Mouse (Mus musculus): ENCODE results near the gene Asb10. TPM values are rescaled to one million over a fixed set of nuclear protein-coding genes. Genes with fewer than 3 reads are reported as not detected.

Gene Asb10
- polyA plus RNA-seq, 1 experiment = 0.46 TPM

DNA sequence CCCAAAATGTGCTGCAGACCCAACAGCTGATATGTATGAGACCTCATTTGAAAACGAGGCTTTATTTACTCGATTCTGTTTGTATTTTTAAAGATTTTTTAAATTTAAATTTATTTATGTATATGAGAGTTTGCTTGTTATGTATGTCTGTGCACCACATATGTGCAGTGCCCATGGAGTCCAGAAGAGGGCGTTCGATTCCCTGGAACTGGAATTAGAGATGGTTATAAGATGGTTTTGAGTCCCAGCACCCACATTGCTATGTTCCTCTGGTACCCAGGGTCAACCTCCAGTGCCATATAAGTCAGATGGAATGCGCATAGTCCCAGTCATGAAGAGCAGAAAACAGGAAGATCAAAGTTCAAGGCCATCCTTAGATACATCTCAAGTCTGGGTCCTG, 6.5 kb downstream of the Asb10 start:
- no peak overlapping the region for H3K4me3 ChIP-seq (ENCODE audit: control insufficient read depth, low read depth, low read length)
- no peak for TF ChIP-seq CTCF (IDR thresholded peaks at IDR 0.05; ENCODE audit: control insufficient read depth, insufficient read depth, insufficient replicate concordance, low read depth, low read length)
- no peak for TF ChIP-seq POLR2A (IDR thresholded peaks at IDR 0.05; ENCODE audit: control insufficient read depth, low read depth, low read length)
- no peaks in the 10 kb centered on the region for H3K27me3 ChIP-seq (ENCODE audit: control insufficient read depth, insufficient read depth, low read length)
- H3K4me1 ChIP-seq (ENCODE audit: control insufficient read depth, insufficient read depth, low read length) = peaks cover 4% of the 10 kb centered on the region
- H3K36me3 ChIP-seq (ENCODE audit: control insufficient read depth, insufficient read depth, low read length) = no peaks in the 10 kb centered on the region
- no peak overlapping the region for H3K27ac ChIP-seq (ENCODE audit: control insufficient read depth, insufficient read depth, low read depth, low read length)

DNA sequence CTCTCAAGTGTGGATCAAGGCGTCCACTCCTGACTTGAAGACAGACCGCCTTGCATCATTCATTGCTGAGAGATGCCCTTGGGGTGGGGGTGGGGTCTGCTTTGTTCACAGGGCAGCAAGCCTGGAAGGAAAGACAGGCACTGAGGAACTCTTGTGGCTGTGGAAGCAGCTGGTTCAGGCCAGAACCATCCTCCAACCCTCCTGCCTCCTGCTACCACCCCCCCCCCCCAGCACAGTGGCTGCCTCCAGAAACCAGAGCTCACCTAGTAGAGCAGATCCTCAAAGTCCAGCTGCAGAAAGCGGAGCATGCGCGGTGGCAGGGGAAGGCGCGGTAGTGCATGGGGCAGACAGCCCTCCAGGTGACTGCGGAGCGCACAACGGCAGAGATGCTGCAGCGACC, 7.4 kb downstream of the Asb10 start:
- Histone ChIP-seq H3K4me3 (ENCODE audit: control insufficient read depth, low read depth, low read length) (no peak overlapping the region), H3K27me3 (ENCODE audit: control insufficient read depth, insufficient read depth, low read length) (no peaks in the 10 kb centered on the region), H3K27ac (ENCODE audit: control insufficient read depth, insufficient read depth, low read depth, low read length) (no peak overlapping the region), H3K4me1 (ENCODE audit: control insufficient read depth, insufficient read depth, low read length) (peaks cover 4% of the 10 kb centered on the region), H3K36me3 (ENCODE audit: control insufficient read depth, insufficient read depth, low read length) (no peaks in the 10 kb centered on the region)
- TF ChIP-seq CTCF (IDR thresholded peaks at IDR 0.05; ENCODE audit: control insufficient read depth, insufficient read depth, insufficient replicate concordance, low read depth, low read length) (no peak), POLR2A (IDR thresholded peaks at IDR 0.05; ENCODE audit: control insufficient read depth, low read depth, low read length) (no peak)

DNA sequence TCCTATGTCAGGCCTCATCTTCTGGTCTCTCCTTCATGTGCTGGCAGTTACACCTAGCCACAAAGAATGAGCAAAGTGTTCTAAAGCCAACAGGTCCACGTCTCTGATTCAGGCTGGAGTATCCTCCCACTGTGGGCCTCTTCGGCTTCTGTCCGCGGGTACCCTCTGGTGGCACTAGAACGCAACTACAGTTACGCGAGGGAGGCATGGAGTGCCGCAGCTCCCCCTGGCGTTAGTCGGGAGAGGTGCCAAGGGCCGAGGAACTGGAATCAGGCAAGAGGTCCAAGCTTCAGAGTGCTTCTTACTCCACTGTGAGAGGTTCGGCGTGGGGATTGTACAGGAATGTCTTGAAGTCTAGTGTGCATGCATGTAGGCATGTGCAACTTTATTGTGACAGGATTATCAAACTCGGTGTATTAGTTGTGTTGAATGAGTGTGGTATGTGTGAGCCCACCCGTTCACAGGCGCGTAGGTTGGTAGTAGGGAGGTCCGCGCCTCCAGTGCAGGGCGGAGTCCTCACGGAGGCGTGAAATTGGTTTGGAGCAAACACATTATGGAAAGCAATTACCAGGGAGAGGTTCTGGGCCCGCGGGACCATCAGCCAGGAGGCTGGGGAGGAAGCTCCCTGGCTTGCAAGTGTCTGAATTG, 10.6 kb downstream of the Asb10 start:
- peaks cover 4% of the 10 kb centered on the region for H3K27me3 ChIP-seq (ENCODE audit: control insufficient read depth, insufficient read depth, low read length)
- TF ChIP-seq POLR2A (IDR thresholded peaks at IDR 0.05; ENCODE audit: control insufficient read depth, low read depth, low read length) = no peak
- peak; percentile 100 for TF ChIP-seq CTCF (IDR thresholded peaks at IDR 0.05; ENCODE audit: control insufficient read depth, insufficient read depth, insufficient replicate concordance, low read depth, low read length)
- no peak overlapping the region for H3K27ac ChIP-seq (ENCODE audit: control insufficient read depth, insufficient read depth, low read depth, low read length)

GRCm38 (mm10) chr5:24527780-24528179, 13.0 kb downstream of the Asb10 start:
- no peak overlapping the region for H3K4me3 ChIP-seq (ENCODE audit: control insufficient read depth, low read depth, low read length)
- H3K27ac ChIP-seq (ENCODE audit: control insufficient read depth, insufficient read depth, low read depth, low read length) = no peak overlapping the region
- H3K36me3 ChIP-seq (ENCODE audit: control insufficient read depth, insufficient read depth, low read length) = no peaks in the 10 kb centered on the region
- TF ChIP-seq POLR2A (IDR thresholded peaks at IDR 0.05; ENCODE audit: control insufficient read depth, low read depth, low read length) (no peak), CTCF (IDR thresholded peaks at IDR 0.05; ENCODE audit: control insufficient read depth, insufficient read depth, insufficient replicate concordance, low read depth, low read length) (no peak)
- peaks cover 4% of the 10 kb centered on the region for H3K27me3 ChIP-seq (ENCODE audit: control insufficient read depth, insufficient read depth, low read length)
- peaks cover 16% of the 10 kb centered on the region for H3K4me1 ChIP-seq (ENCODE audit: control insufficient read depth, insufficient read depth, low read length)

More for the DNA sequence above, 10.6 kb downstream of the Asb10 start:
- H3K4me1 ChIP-seq (ENCODE audit: control insufficient read depth, insufficient read depth, low read length) = peaks cover 16% of the 10 kb centered on the region
- H3K4me3 ChIP-seq (ENCODE audit: control insufficient read depth, low read depth, low read length) = peak overlapping the region; percentile 1; the same call in 1 of the 2 replicates
- no peaks in the 10 kb centered on the region for H3K36me3 ChIP-seq (ENCODE audit: control insufficient read depth, insufficient read depth, low read length)

DNA sequence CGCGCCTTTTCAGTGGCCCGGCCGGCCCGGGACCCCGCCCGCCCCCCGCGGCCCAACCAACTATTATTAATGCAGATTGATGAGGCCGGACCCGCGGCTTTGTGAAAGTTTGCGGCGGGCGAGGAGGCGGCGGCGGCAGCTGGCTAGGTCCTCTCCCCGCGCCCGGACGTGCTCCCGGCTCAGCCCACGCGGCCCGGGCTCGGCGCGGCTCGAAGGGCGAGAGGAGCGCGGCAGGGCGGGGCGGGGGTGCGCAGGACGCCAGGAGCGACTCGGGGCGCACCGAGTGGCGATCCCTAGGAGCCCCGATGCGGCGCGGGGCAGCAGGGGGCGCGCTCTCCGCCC, 13.9 kb downstream of the Asb10 start, which contains the start of gene Gbx1:
Gene Gbx1 (minus strand): TSS at position 314 of the 342 bp plus-strand sequence.
- no peak for TF ChIP-seq CTCF (IDR thresholded peaks at IDR 0.05; ENCODE audit: control insufficient read depth, insufficient read depth, insufficient replicate concordance, low read depth, low read length)
- Histone ChIP-seq H3K4me3 (ENCODE audit: control insufficient read depth, low read depth, low read length) (peak within 1 kb of the TSS; percentile 61), H3K27me3 (ENCODE audit: control insufficient read depth, insufficient read depth, low read length) (peaks cover 4% of the 10 kb centered on the region), H3K4me1 (ENCODE audit: control insufficient read depth, insufficient read depth, low read length) (peaks cover 16% of the 10 kb centered on the region), H3K36me3 (ENCODE audit: control insufficient read depth, insufficient read depth, low read length) (no peaks in the 10 kb centered on the region), H3K27ac (ENCODE audit: control insufficient read depth, insufficient read depth, low read depth, low read length) (no peak within 1 kb of the TSS)

GRCm38 (mm10) chr5:24526190-24526888, 14.4 kb downstream of the Asb10 start:
- Histone ChIP-seq H3K36me3 (ENCODE audit: control insufficient read depth, insufficient read depth, low read length) (no peaks in the 10 kb centered on the region), H3K4me3 (ENCODE audit: control insufficient read depth, low read depth, low read length) (peak overlapping the region; percentile 61), H3K27ac (ENCODE audit: control insufficient read depth, insufficient read depth, low read depth, low read length) (no peak overlapping the region), H3K4me1 (ENCODE audit: control insufficient read depth, insufficient read depth, low read length) (peaks cover 16% of the 10 kb centered on the region), H3K27me3 (ENCODE audit: control insufficient read depth, insufficient read depth, low read length) (peaks cover 4% of the 10 kb centered on the region)
- TF ChIP-seq POLR2A (IDR thresholded peaks at IDR 0.05; ENCODE audit: control insufficient read depth, low read depth, low read length) = no peak
- TF ChIP-seq CTCF (IDR thresholded peaks at IDR 0.05; ENCODE audit: control insufficient read depth, insufficient read depth, insufficient replicate concordance, low read depth, low read length) = no peak

DNA sequence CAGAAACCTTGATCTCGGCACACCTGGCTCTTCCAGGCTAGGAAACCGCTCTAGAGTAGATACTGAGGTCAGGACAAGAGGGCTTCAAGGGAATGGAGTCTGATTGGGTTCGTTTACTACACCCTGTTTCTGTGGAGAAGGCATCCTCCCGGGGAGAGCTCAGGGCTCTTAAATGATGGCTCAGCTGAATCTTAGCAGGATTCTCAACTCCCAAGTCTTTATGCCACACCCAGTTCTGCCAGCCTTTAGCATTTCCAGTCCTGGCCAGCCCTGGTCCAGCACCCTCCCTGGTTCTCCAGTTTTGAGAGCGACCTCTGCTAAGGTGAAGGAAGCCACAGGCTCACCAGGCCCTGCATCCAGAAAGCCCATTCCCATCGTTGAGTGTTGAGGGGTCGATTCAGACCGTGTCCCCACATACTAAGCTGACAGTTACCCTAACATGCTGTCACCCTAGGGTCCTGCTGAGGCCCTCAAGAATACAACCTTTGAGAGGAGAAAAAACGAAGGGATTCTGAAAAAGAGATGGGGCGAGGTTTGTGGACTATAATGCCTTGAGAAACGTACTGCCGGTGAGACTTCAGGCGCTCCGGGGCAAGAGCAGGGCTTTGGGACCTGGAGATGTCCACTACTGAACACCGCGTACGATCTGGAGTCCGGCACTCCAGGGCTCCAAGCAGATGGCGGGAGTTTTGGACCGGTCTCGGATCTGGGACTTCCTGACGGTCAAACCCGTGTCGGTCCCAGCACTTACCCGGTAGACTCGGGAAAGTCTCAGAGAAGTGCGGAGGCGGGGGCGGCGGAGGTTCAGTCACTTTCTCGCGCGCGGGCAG, 15.2 kb downstream of the Asb10 start:
- Histone ChIP-seq H3K4me1 (ENCODE audit: control insufficient read depth, insufficient read depth, low read length) (peaks cover 16% of the 10 kb centered on the region), H3K36me3 (ENCODE audit: control insufficient read depth, insufficient read depth, low read length) (no peaks in the 10 kb centered on the region), H3K27ac (ENCODE audit: control insufficient read depth, insufficient read depth, low read depth, low read length) (no peak overlapping the region), H3K27me3 (ENCODE audit: control insufficient read depth, insufficient read depth, low read length) (peaks cover 4% of the 10 kb centered on the region), H3K4me3 (ENCODE audit: control insufficient read depth, low read depth, low read length) (peak overlapping the region; percentile 33)
- TF ChIP-seq POLR2A (IDR thresholded peaks at IDR 0.05; ENCODE audit: control insufficient read depth, low read depth, low read length) = no peak
- no peak for TF ChIP-seq CTCF (IDR thresholded peaks at IDR 0.05; ENCODE audit: control insufficient read depth, insufficient read depth, insufficient replicate concordance, low read depth, low read length)

Measured in testis, adult 2 months (tissue).